Mouse (Mus musculus): Measurements from ENCODE around the gene Hypk. TPM values are rescaled to one million over a fixed set of nuclear protein-coding genes. Genes with fewer than 3 reads are reported as not detected.

Gene Hypk
- total RNA-seq (2023) = 42.8 TPM

DNA sequence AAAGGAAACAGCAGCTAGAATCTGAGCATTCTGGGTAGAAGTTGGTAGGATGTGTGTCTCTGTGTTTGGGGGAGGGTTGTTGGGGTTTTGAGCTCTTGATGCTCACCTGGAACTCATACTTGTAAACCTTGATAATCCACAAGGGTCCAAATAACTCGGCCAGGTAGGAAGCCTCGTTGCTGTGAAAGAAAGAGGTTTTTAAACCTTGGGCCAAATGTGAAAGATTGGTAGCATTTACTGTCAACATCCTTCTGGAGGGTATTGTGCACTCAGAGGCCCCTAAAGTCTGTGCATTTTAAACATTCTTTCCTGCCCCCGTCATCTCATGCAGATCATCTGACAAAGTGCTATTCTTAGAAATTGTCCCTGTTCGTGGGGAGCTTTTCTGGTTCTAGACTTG is at the start of gene Hypk:
Gene Hypk, plus strand, starts transcription at position 301 of the 400 bp plus-strand sequence.

DNA sequence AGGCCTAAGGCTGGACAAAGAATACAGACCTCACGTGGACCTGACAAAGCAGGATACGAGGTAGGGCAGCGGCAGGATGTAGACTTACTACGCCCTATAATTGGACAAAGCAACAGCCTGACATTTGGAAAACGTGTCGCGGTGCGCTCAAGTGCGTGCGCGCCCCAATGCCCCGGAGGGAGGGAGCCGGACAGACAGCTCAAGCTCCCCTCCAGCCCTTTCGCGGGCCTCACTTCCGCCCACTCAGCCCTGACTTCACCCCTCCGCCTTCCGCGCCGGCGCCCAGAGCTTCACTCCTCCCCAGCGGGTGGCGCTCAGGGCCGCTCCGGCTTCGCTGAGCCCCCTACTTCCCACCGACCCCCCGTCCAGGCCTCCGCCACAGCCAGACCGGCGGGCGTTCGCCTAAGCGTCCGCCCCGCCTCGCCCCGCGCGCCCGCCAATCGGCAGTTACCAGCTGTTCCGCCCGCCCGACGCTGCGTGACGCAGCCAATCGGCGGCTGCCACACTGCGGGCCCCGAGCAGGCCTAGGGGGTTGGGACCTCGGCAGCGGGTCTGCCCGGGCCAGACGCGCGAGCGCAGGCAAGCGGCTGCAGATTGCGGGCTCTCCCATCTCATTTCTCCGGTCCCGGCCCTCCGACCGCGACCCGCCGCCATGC is 39.6 kb upstream of the Hypk start, which contains the start of the genes Pdia3 and Catsper2:
Gene Pdia3, plus strand, starts transcription at position 389 of the 656 bp plus-strand sequence.
Gene Catsper2, minus strand, starts transcription at position 406 of the 656 bp plus-strand sequence.

DNA sequence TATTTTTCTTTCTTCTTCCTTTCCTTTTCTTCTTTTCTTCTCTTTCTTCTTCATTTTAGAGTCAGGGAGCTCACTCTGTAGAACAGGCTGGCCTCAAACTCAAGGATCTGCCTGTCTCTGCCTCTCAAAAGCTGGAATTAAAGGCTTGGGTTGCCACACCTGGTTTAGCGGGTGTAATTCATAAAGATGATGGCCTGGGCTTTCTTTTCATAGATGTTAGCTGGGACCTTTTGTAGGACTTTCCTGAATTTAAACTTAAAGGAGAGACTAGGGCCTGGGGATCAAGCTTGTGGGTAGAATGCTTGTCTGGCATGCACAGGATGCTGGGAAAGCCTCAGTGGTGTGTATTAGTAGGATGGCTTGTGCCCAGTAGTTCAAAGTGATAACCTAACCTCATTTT is 8.9 kb upstream of the Hypk start, which contains the start of gene Ell3:
Gene Ell3, minus strand, starts transcription at position 101 of the 400 bp plus-strand sequence.

DNA sequence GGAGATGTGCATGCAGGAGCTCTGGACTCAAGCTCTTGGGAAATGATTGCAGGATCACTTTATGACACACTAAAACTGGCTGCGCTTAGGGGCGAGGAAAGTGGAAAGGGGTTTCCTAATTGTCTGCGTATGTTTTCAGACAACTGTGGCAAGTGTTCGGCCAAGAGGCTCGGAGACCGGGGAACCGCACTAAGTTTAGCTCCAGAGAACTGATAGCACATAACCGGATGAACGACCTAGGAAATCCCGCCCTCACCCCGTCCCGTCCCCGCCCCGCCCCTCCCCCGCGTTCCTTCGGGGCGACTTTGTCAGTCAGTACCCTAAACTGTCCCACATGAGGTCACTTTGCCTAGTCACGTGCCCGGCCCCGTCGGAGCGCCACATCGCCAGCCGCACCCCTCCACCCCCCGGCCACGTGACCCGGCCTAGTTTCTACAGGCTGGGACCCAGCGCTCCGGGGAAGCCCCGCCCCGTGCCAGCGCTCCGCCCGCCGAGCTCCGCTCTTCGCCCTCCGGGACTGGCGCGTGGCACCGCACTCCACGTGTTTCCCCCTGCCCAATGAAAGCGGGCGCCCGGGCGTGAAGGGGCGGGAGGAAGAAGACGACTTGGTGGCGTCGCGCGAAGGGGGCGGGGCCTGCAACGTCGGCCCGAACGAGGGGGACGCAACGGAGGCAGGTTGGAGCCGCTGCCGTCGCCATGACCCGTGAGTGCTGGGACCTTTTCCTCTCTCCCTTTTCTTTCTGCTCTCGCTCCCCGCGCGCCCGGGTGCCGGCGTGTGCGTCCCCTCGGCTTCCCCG is 4.2 kb upstream of the Hypk start, which contains the start of gene Serf2:
Gene Serf2, plus strand, starts transcription at position 457 of the 797 bp plus-strand sequence.

DNA sequence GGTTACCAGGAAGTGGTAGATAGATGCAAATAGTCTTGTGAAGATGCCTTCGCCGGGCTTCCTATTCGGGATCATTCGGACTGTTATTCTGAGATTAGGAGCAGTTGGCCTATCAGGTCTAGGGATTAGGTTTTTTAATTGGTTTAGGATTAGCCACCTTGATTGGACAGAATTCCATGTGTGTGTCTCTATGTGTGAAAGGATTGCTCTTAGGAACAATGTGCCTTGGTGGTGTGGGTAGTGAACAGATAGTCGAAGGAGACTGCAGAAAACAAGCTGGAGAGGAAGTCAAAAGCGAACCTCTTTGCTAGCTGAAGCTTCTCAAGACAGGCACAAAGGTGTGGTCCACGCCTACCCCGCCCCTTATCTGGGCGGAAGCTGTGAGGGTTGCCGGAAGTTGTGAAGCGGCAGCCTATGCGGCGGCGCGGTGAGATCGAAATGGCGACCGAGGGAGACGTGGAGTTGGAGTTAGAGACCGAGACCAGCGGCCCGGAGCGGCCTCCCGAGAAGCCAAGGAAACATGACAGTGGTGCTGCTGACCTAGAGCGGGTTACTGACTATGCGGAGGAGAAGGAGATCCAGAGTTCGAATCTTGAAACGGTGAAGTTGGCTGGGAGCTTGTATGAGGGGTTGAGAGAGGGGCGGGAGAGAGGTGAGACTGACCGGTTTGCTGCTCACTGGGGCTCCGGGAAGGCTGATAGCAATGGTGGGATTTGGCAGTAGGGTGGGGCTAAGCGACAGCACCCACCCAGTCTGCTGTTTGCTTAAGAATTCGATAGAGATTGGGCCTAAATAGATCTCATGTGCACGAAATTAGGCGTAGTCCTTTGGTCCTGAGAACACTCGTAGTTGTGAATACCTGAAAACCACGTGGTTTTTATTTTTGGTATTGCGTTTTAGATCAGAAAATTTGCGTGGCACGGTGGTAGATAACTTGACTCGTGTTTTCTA is 3.9 kb downstream of the Hypk start, which contains the start of gene Serinc4:
Gene Serinc4, minus strand, starts transcription at position 90 of the 951 bp plus-strand sequence.

DNA sequence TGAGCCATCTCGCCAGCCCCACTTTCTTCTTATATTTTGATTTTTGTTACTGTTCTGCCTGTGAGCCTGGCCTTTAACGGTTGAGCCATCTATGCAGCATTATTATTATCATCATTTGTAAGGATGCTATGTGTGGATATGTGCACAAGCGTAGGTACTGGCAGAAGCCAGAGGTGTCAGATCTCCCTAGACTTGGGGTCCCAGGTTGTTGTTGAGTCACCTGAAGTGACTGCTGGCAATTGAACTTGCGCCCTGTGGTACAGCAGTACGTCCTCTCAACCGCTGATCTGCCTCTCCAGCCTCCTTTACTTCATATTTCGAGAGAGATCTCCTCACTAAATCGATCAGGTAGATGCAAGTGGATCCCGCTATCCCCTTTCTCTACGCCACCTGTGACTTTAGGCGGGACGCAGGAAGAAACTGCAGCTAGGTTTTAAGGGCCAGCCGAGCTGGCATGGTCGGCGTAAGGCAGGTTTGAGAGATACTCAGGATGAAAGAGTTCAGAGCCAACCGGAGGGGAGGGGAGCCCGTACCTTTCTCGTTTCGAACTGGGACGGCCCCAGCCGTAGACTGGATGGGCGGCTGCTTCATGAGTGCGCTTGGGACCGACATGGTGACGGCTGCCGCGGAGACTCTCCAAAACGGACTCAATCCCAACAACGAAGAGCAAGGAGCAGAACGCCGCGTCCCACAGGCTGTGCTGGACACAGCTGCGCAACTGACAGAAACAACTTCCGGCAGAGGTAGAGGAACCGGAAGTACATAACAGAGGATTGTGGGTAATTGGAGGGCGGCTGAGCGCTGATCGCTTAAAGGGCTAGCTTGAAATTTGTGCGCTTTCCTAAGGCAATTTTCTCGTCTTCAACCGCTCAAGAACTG is 20.4 kb downstream of the Hypk start, which contains the start of gene Mfap1b:
Gene Mfap1b, minus strand, starts transcription at position 767 of the 879 bp plus-strand sequence.

DNA sequence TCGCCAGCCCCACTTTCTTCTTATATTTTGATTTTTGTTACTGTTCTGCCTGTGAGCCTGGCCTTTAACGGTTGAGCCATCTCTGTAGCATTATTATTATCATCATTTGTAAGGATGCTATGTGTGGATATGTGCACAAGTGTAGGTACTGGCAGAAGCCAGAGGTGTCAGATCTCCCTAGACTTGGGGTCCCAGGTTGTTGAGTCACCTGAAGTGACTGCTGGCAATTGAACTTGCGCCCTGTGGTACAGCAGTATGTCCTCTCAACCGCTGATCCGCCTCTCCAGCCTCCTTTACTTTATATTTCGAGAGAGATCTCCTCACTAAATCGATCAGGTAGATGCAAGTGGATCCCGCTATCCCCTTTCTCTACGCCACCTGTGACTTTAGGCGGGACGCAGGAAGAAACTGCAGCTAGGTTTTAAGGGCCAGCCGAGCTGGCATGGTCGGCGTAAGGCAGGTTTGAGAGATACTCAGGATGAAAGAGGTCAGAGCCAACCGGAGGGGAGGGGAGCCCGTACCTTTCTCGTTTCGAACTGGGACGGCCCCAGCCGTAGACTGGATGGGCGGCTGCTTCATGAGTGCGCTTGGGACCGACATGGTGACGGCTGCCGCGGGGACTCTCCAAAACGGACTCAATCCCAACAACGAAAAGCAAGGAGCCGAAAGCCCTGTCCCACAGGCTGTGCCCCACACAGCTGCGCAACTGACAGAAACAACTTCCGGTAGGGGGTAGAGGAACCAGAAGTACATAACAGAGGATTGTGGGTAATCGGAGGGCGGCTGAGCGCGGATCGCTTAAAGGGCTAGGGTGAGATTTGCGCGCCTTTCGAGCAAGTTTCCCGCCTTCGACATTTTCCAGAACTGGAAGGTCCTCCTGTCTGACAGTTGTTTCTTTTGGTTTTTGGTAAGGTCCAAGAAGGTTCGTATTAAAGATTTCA is 53.1 kb downstream of the Hypk start, which contains the start of the genes Mfap1a and Wdr76:
Gene Mfap1a, minus strand, starts transcription at position 724 of the 941 bp plus-strand sequence.
Gene Wdr76, plus strand, starts transcription at position 782 of the 941 bp plus-strand sequence.

Other genes starting within 250 kb of the Hypk start
- gene Trp53bp1, start 181.9 kb upstream of the Hypk start, total RNA-seq (2023) = 82.7 TPM
- 0.12 TPM for gene Map1a, start 163.7 kb upstream of the Hypk start, total RNA-seq (2023)
- gene Ppip5k1, start 97.9 kb upstream of the Hypk start, total RNA-seq (2023) = 18.4 TPM
- gene Ckmt1, start 95.6 kb upstream of the Hypk start, total RNA-seq (2023) = not detected
- gene Strc, start 66.1 kb upstream of the Hypk start, total RNA-seq (2023) = 1.8 TPM
- gene Pdia3, start 39.5 kb upstream of the Hypk start, total RNA-seq (2023) = 162 TPM
- gene Catsper2, start 39.5 kb upstream of the Hypk start, total RNA-seq (2023) = 2.0 TPM
- gene Ell3, start 9.0 kb upstream of the Hypk start, total RNA-seq (2023) = 2.7 TPM
- 310 TPM for gene Serf2, start 4.1 kb upstream of the Hypk start, total RNA-seq (2023)
- gene Serinc4, start 3.5 kb downstream of the Hypk start, total RNA-seq (2023) = 0.80 TPM
- gene Mfap1b, start 20.8 kb downstream of the Hypk start, total RNA-seq (2023) = 45.5 TPM
- 41.6 TPM for gene Mfap1a, start 53.4 kb downstream of the Hypk start, total RNA-seq (2023)
- gene Wdr76, start 53.4 kb downstream of the Hypk start, total RNA-seq (2023) = 14.4 TPM